Mouse (Mus musculus): ENCODE results near the gene Kcnip4. TPM values are rescaled to one million over a fixed set of nuclear protein-coding genes. Genes with fewer than 3 reads are reported as not detected.

The Kcnip4 gene
- polyA plus RNA-seq, 1 experiment, result 0.40 TPM

DNA sequence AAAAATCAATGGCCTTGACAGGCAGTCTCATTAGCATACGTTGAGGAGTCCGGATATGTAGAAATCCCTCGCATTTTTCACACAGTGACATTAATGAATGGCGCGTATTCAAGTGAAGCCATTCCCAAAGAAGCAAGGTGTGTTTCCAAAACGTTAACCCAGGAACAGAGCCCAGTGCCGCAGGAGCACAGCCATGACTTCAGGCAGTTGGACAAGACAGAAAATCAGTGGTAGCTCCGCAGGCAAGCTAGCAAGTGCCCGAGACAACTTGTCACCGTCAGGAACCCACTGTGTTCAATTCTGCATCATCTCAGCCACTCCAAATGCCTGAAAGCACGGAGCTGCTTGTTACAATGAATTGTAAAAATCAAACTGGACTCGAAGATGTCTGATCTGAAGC lies 1014.5 kb downstream of the Kcnip4 start:
- Histone ChIP-seq H3K4me1 (ENCODE audit: control insufficient read depth, insufficient read depth, low read length) (no peaks in the 10 kb centered on the region), H3K4me3 (replicated peaks; ENCODE audit: extremely low read depth, low read depth, low read length) (no peak overlapping the region)
- TF ChIP-seq CTCF (IDR thresholded peaks at IDR 0.05; ENCODE audit: insufficient read depth, low read length), result no peak
- no peak for DNase-seq
- 74% methylated on average over 12 of the region's 12 CpGs for WGBS

DNA sequence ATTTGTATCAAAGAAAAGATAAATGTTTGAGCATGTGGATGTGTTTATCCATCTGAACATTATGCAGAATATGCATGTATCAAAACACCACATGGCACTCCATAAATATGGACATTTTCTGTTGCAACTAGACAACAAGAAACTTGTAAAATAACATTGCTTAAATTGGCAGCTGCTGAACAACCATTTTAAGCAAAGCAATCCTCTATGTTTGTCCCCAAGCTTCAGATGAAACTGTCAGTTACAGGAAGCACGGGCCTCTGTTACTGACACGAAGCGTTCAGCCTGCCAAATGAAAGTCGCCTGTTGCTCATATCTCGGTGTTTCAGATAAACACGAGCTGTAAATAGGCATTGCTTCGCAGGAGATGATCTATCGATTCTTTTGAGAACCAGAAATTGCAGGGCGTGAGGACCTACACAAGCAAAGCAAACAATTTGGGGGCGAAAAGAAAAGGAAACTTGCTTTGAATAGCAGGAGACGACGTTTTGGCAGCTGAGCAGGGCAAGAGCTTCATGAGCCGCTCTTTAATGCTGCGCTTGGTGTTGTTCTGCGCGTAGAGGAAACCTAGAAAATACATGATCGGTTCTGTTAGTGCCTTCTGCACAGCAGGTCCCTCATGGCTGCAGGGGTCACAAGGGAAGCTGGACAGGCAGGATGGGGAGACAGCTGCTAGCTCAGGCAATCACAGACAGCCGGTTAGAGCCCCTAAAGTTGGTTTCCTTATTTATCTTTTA lies 1015.3 kb downstream of the Kcnip4 start:
- no peak for DNase-seq
- H3K4me1 ChIP-seq (ENCODE audit: control insufficient read depth, insufficient read depth, low read length), result no peaks in the 10 kb centered on the region
- no peak for TF ChIP-seq POLR2A (IDR thresholded peaks at IDR 0.05; ENCODE audit: borderline replicate concordance, extremely low read depth, low read depth, low read length)
- TF ChIP-seq CTCF (IDR thresholded peaks at IDR 0.05; ENCODE audit: insufficient read depth, low read length), result no peak
- H3K4me3 ChIP-seq (replicated peaks; ENCODE audit: extremely low read depth, low read depth, low read length), result no peak overlapping the region
- 37% methylated on average over 18 of the region's 18 CpGs for WGBS

DNA sequence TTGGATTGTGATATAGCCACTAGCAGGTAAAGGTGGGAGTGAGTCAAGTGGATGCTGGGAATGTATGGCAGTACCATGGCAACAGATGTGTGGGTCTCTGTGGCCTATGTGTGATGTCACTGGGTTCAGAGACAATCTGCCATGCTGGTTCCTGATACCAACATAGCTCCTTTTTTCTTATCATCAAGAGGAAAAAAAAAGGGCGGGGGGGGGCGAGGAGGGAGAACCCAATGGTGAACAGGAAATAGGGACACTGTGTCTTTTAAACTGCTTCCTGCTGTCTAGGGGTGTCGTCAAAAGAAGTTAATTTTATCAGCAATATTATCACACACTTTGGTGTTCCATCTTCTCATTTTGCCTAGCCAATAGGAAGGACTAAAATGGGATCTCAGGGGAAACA lies 1021.6 kb downstream of the Kcnip4 start:
- TF ChIP-seq POLR2A (IDR thresholded peaks at IDR 0.05; ENCODE audit: borderline replicate concordance, extremely low read depth, low read depth, low read length), result no peak
- TF ChIP-seq CTCF (IDR thresholded peaks at IDR 0.05; ENCODE audit: insufficient read depth, low read length), result no peak
- 54% methylated on average over 3 of the region's 3 CpGs for WGBS
- DNase-seq, result no peak
- H3K4me1 ChIP-seq (ENCODE audit: control insufficient read depth, insufficient read depth, low read length), result no peaks in the 10 kb centered on the region
- H3K4me3 ChIP-seq (replicated peaks; ENCODE audit: extremely low read depth, low read depth, low read length), result no peak overlapping the region

DNA sequence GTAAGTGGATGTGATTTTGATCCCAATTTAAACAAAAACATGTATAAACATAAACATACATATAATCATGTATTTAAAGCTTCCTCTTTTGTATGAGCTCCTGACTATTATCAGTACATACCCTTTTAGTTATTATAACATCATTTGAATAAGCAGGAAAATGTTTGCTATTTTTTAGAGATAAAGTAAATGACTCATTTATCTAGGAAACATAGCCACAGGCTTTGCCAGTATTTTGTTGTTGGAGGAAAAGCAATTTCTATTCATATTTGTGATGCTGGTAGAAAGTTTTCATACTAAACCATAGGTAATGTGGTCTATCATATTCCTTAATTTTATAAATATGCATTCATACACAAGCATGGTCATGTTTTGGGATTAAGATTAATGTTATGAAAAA lies 1022.3 kb downstream of the Kcnip4 start:
- Histone ChIP-seq H3K4me3 (replicated peaks; ENCODE audit: extremely low read depth, low read depth, low read length) (no peak overlapping the region), H3K4me1 (ENCODE audit: control insufficient read depth, insufficient read depth, low read length) (no peaks in the 10 kb centered on the region)
- DNase-seq, result no peak
- no peak for TF ChIP-seq CTCF (IDR thresholded peaks at IDR 0.05; ENCODE audit: insufficient read depth, low read length)

DNA sequence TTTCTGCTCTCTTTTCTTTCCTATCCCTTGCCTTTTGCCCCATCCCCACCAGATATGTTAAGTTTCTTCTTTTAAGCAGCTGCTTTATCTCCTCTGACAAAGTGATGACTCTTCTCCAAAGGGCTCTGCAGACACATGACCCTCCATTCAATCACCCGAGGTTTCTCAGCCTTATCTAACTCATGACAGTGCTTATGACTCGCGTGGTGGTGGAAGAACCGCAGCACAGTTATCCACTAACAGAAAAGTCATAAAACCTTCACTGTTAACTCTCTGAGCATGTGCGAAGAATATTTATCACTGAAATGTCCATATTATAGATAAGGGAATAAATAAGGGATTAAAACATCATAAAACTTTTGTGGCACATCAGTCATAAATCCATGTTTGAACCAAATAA lies 1024.5 kb downstream of the Kcnip4 start:
- no peak overlapping the region for H3K4me3 ChIP-seq (replicated peaks; ENCODE audit: extremely low read depth, low read depth, low read length)
- no peak for DNase-seq
- TF ChIP-seq POLR2A (IDR thresholded peaks at IDR 0.05; ENCODE audit: borderline replicate concordance, extremely low read depth, low read depth, low read length), result no peak
- no peak for TF ChIP-seq CTCF (IDR thresholded peaks at IDR 0.05; ENCODE audit: insufficient read depth, low read length)
- H3K4me1 ChIP-seq (ENCODE audit: control insufficient read depth, insufficient read depth, low read length), result no peaks in the 10 kb centered on the region
- 33% methylated on average over 5 of the region's 5 CpGs for WGBS

DNA sequence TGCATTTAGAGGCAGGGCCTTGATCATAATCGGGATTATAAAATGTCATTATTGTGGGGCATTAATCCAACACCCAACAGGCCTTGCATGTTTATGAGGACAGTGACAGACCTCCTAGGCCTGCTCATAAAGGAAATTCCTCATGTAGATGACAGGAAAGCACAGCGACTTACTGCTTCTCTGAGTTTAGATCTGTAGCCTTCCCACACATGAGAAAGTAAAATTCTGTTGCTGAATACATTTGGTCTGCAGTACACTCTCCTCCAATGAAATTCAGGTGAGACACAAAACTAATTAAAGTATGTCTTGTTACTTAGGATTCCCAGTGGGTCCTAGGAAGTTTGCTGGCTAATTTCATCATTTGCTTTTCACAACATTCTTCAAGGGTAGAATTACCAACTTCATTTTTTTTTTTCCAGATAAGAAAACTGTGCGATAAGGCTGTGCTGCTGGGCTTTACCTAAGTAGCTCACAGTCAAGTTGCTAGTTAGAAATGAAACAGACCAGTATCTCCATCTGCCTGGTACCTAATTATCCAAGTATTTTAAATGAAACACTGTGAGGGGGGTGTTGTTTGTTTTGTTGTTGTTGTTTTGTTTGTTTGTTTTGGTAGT lies 1033.7 kb downstream of the Kcnip4 start:
- DNase-seq, result no peak
- no peak overlapping the region for H3K4me3 ChIP-seq (replicated peaks; ENCODE audit: extremely low read depth, low read depth, low read length)
- no peaks in the 10 kb centered on the region for H3K4me1 ChIP-seq (ENCODE audit: control insufficient read depth, insufficient read depth, low read length)
- TF ChIP-seq CTCF (IDR thresholded peaks at IDR 0.05; ENCODE audit: insufficient read depth, low read length) (no peak), POLR2A (IDR thresholded peaks at IDR 0.05; ENCODE audit: borderline replicate concordance, extremely low read depth, low read depth, low read length) (no peak)
- WGBS, result 74% methylated on average over 3 of the region's 3 CpGs

DNA sequence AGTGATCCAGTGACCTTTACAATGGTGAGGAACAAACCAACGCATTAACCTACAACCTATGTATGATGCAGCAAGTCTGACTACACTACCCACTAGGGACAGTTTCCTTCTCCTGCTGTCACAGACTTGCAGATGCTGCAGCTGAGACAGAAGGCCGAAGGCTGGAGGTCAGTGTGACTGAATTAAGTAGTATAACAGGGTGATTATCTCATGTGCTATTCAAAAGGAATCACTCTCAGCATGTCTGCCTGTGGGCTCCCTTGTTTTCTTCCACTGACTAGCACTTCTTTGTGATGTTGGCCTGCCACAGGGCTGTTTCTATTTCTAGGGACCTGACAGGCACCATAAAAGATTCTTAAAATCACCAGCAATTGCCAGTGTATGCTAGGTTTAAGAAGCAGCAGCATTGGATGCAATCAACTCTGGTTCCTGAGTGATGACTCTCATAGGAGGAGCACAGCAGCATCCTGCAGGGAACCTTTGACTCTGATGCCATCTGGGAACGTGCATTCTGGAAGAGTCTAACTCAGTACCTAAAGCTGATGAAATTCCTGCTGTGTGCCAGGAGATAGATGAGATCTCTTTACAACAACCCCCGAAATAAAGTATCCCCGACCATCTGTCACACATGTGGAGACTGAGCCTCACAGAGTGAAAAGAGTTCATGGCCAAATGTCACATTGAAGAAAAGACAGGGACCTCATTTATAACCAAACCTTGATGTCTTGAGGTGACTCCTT lies 1035.0 kb downstream of the Kcnip4 start:
- TF ChIP-seq POLR2A (IDR thresholded peaks at IDR 0.05; ENCODE audit: borderline replicate concordance, extremely low read depth, low read depth, low read length) (no peak), CTCF (IDR thresholded peaks at IDR 0.05; ENCODE audit: insufficient read depth, low read length) (no peak)
- 52% methylated on average over 5 of the region's 5 CpGs for WGBS
- H3K4me1 ChIP-seq (ENCODE audit: control insufficient read depth, insufficient read depth, low read length), result no peaks in the 10 kb centered on the region

DNA sequence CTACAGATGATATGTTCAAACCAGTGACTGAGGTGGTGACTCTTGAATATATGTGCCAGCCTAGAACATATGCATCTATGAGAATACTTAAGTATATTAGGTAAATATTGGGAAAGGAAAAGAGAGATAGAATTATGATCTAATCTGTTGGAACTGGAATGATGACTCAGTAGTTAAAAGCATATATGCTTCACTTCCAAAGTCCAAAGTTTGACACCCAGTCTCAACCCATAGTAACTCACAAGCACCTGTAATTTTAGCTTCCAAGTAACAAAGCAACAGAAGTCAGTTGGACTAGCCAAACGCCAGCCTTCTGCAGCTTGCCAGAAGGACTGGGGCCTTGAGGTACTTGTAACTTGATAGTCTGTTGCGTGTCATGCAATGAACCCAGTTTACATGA lies 1041.6 kb downstream of the Kcnip4 start:
- no peaks in the 10 kb centered on the region for H3K4me1 ChIP-seq (ENCODE audit: control insufficient read depth, insufficient read depth, low read length)
- DNase-seq, result no peak
- WGBS, result 69% methylated on average over 2 of the region's 2 CpGs
- no peak overlapping the region for H3K4me3 ChIP-seq (replicated peaks; ENCODE audit: extremely low read depth, low read depth, low read length)
- TF ChIP-seq POLR2A (IDR thresholded peaks at IDR 0.05; ENCODE audit: borderline replicate concordance, extremely low read depth, low read depth, low read length), result no peak
- TF ChIP-seq CTCF (IDR thresholded peaks at IDR 0.05; ENCODE audit: insufficient read depth, low read length), result no peak

More for the DNA sequence above, 1035.0 kb downstream of the Kcnip4 start:
- no peak for DNase-seq
- no peak overlapping the region for H3K4me3 ChIP-seq (replicated peaks; ENCODE audit: extremely low read depth, low read depth, low read length)

DNA sequence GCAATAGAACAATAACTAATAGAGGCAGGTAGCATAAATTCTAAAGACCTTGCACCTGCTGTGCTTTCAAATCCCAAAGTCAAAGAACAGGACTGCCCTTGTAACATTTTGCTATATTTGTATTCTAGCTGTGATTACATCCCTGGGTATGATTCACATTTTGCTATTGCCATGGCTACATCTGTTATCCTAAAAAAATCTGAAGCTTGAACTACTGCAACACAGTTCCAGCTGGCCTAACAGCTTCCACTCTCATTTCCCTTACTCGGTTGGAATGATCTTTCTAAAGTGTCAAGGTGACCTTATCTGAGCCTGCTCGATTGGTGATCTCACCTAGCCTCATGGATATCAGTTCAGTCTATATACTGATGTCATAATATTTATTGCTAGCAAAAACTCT lies 1064.5 kb downstream of the Kcnip4 start:
- DNase-seq, result no peak
- TF ChIP-seq CTCF (IDR thresholded peaks at IDR 0.05; ENCODE audit: insufficient read depth, low read length) (no peak), POLR2A (IDR thresholded peaks at IDR 0.05; ENCODE audit: borderline replicate concordance, extremely low read depth, low read depth, low read length) (no peak)
- H3K4me1 ChIP-seq (ENCODE audit: control insufficient read depth, insufficient read depth, low read length), result no peaks in the 10 kb centered on the region
- WGBS, result 46% methylated on average over 2 of the region's 2 CpGs
- H3K4me3 ChIP-seq (replicated peaks; ENCODE audit: extremely low read depth, low read depth, low read length), result no peak overlapping the region

DNA sequence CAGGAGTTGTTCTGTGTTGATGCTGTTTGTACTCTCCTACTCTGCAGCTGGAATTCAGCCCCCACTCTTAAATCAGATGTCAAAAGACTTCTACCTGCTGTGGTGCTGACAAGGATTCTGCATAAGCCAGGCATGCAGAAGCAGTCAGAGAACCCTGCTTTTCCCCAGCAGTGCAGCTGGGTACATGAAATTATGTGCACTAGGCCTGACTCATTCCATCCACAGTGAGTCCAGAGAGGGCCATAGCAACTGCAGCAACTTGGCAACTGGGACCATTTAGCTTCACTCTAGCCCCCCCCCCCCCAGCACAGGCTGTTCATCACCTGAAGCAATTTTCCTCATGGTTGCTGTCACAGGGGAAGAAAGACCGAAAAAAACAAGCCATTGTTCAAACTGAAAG lies 1075.8 kb downstream of the Kcnip4 start:
- no peaks in the 10 kb centered on the region for H3K4me1 ChIP-seq (ENCODE audit: control insufficient read depth, insufficient read depth, low read length)
- H3K4me3 ChIP-seq (replicated peaks; ENCODE audit: extremely low read depth, low read depth, low read length), result no peak overlapping the region
- 69% methylated on average over 1 of the region's 1 CpGs for WGBS
- no peak for TF ChIP-seq POLR2A (IDR thresholded peaks at IDR 0.05; ENCODE audit: borderline replicate concordance, extremely low read depth, low read depth, low read length)
- TF ChIP-seq CTCF (IDR thresholded peaks at IDR 0.05; ENCODE audit: insufficient read depth, low read length), result no peak
- no peak for DNase-seq

Data from lung, adult 2 months (tissue).